Mouse (Mus musculus) liver, embryonic 14.5 days (tissue): ENCODE measurements around the gene Gpx3.

Experiments
- CTCF ChIP-seq: IDR thresholded peaks from 2 replicates; pipeline ENCODE4 v1.5.1; 2016; ENCODE audit warnings: antibody characterized with exemption, low read depth, control low read depth
- EP300 ChIP-seq: IDR thresholded peaks from 2 replicates; pipeline ENCODE4 v1.6.1; 2016; ENCODE audit warnings: antibody characterized with exemption, low read depth

DNA sequence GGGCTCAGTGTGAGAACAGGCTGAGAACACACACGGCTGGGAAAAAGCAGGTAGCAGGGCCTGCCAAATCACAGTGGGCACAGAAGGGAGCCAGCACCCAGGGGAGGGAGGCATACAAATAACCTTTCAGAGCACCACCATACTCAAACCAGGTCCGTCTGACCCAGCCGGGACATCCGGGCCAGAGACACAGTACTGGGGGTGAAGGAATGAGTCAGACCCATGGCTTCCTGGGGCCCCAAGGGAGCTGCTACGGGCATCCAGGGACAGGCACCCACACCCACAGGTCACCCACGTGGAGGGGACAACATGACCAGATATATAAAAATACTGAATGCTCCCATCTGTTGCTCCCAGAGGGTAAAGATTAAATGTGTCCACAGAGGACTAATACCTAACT lies 50.4 kb downstream of the Gpx3 start:
- TF ChIP-seq EP300 (no peak), CTCF (no peak)
